Mouse (Mus musculus) neural tube, embryonic 14.5 days (tissue): ENCODE results near the gene Smad6. TPM values are rescaled to one million over a fixed set of nuclear protein-coding genes. Genes with fewer than 3 reads are reported as not detected.

Source experiments
- ATAC-seq: fragments of 200-750 bp; cut with Nextera tagmentation; 2 replicates; pipeline ENCODE4 v1.8.0; 2017; ENCODE audit warnings: low read depth, mild to moderate bottlenecking, moderate TSS enrichment, moderate library complexity
- H3K27ac ChIP-seq: fragments of 300-500 bp; sonication (generic); 2 replicates; pipeline ENCODE4 v1.5.1; 2014; ENCODE audit warnings: low read depth, mild to moderate bottlenecking, control low read depth, low read length, moderate library complexity, mixed read lengths
- H3K27me3 ChIP-seq: fragments of 300-500 bp; sonication (generic); 2 replicates; pipeline ENCODE4 v1.6.1; 2014; ENCODE audit warnings: low read length; ENCODE audit not compliant: control insufficient read depth, insufficient read depth
- H3K36me3 ChIP-seq: fragments of 300-500 bp; sonication (generic); 2 replicates; pipeline ENCODE4 v1.6.1; 2014; ENCODE audit warnings: low read length, mixed read lengths; ENCODE audit not compliant: control insufficient read depth, insufficient read depth
- H3K4me1 ChIP-seq: fragments of 300-500 bp; sonication (generic); 2 replicates; pipeline ENCODE4 v1.6.1; 2014; ENCODE audit warnings: low read length; ENCODE audit not compliant: control insufficient read depth, insufficient read depth
- H3K4me2 ChIP-seq: fragments of 300-500 bp; sonication (generic); 2 replicates; pipeline ENCODE4 v1.6.1; 2014; ENCODE audit warnings: mild to moderate bottlenecking, low read depth, low read length, control low read depth
- H3K4me3 ChIP-seq: fragments of 300-500 bp; sonication (generic); 2 replicates; pipeline ENCODE4 v1.5.1; 2014; ENCODE audit warnings: low read depth, low read length, control low read depth, mixed read lengths
- H3K9ac ChIP-seq: fragments of 300-500 bp; sonication (generic); replicated peaks from 2 replicates; pipeline ENCODE4 v1.6.1; 2014; ENCODE audit warnings: low read depth, mild to moderate bottlenecking, control low read depth, low read length, mixed read lengths
- H3K9me3 ChIP-seq: fragments of 300-500 bp; sonication (generic); 2 replicates; pipeline ENCODE4 v1.6.1; 2016; ENCODE audit warnings: low read length; ENCODE audit not compliant: control insufficient read depth
- WGBS: fragments of 180-500 bp; shearing (Covaris S2); extraction: QIAGEN DNeasy Blood & Tissue Kit; methylation state at CpG from one replicate; pipeline ENCODE4 v1.1.7; 2014; 5-methylcytosine and 5-hydroxymethylcytosine counted together
- polyA plus RNA-seq: library from polyadenylated mRNA; unstranded; fragments of >200 nt; fragmentation: Nextera tagmentation; extraction: Ambion mirVana; gene quantifications from 2 replicates; pipeline ENCODE4 v1.2.1, GENCODE M21; 2014

Gene Smad6
- polyA plus RNA-seq, 1 experiment from 2014 or later = 1.0 TPM

- Histone ChIP-seq H3K4me2 (no peak overlapping the region), H3K27ac (no peak overlapping the region), H3K9ac (no peak overlapping the region), H3K4me1 (peaks cover 12% of the 10 kb centered on the region; the same call in 1 of the 2 replicates), H3K9me3 (no peaks in the 10 kb centered on the region), H3K36me3 (no peaks in the 10 kb centered on the region), H3K27me3 (no peaks in the 10 kb centered on the region), H3K4me3 (no peak overlapping the region)
- 77% methylated on average over 4 of the region's 4 CpGs for WGBS
- ATAC-seq = no peak
These were observed 39.9 kb downstream of the Smad6 start for GRCm38 (mm10) chr9:63981912-63982311.

GRCm38 (mm10) chr9:63981371-63981770 is 40.5 kb downstream of the Smad6 start:
- 86% methylated on average over 4 of the region's 4 CpGs for WGBS
- no peak overlapping the region for H3K9ac ChIP-seq
- no peak overlapping the region for H3K4me3 ChIP-seq
- H3K9me3 ChIP-seq = no peaks in the 10 kb centered on the region
- no peaks in the 10 kb centered on the region for H3K27me3 ChIP-seq
- H3K4me2 ChIP-seq = no peak overlapping the region
- peaks cover 13% of the 10 kb centered on the region; the same call in 1 of the 2 replicates for H3K4me1 ChIP-seq
- ATAC-seq = no peak
- no peak overlapping the region for H3K27ac ChIP-seq
- H3K36me3 ChIP-seq = no peaks in the 10 kb centered on the region

GRCm38 (mm10) chr9:63980179-63981086 is 41.4 kb downstream of the Smad6 start:
- Histone ChIP-seq H3K4me1 (peaks cover 15% of the 10 kb centered on the region; the same call in 1 of the 2 replicates), H3K9ac (no peak overlapping the region), H3K4me3 (no peak overlapping the region), H3K4me2 (peak overlapping the region; percentile 19; the same call in 1 of the 2 replicates), H3K27ac (0 out of 2 replicates have a peak overlapping the region, but pooled peaks have one; percentile 24), H3K9me3 (no peaks in the 10 kb centered on the region), H3K27me3 (no peaks in the 10 kb centered on the region), H3K36me3 (no peaks in the 10 kb centered on the region)
- 5% methylated on average over 18 of the region's 18 CpGs for WGBS
- ATAC-seq = 0 out of 2 replicates have a peak, but pooled peaks have one; percentile 25

GRCm38 (mm10) chr9:63979275-63979674 is 42.6 kb downstream of the Smad6 start:
- Histone ChIP-seq H3K36me3 (no peaks in the 10 kb centered on the region), H3K4me3 (no peak overlapping the region), H3K4me2 (no peak overlapping the region), H3K27ac (no peak overlapping the region), H3K4me1 (peaks cover 13% of the 10 kb centered on the region; the same call in 1 of the 2 replicates), H3K9me3 (no peaks in the 10 kb centered on the region), H3K27me3 (no peaks in the 10 kb centered on the region), H3K9ac (no peak overlapping the region)
- no peak for ATAC-seq
- WGBS = 88% methylated on average over 2 of the region's 2 CpGs

- no peaks in the 10 kb centered on the region for H3K9me3 ChIP-seq
- no peak overlapping the region for H3K9ac ChIP-seq
- ATAC-seq = no peak
- no peaks in the 10 kb centered on the region for H3K27me3 ChIP-seq
- 83% methylated on average over 7 of the region's 7 CpGs for WGBS
- no peak overlapping the region for H3K4me3 ChIP-seq
- H3K4me1 ChIP-seq = peaks cover 13% of the 10 kb centered on the region; the same call in 1 of the 2 replicates
- no peaks in the 10 kb centered on the region for H3K36me3 ChIP-seq
- H3K4me2 ChIP-seq = no peak overlapping the region
- no peak overlapping the region for H3K27ac ChIP-seq
These were observed 43.2 kb downstream of the Smad6 start for GRCm38 (mm10) chr9:63978682-63979081.

GRCm38 (mm10) chr9:63975996-63976395 is 45.9 kb downstream of the Smad6 start:
- 25% methylated on average over 11 of the region's 11 CpGs for WGBS
- Histone ChIP-seq H3K36me3 (no peaks in the 10 kb centered on the region), H3K4me3 (no peak overlapping the region), H3K9ac (0 out of 2 replicates have a peak overlapping the region, but pooled peaks have one; percentile 3), H3K4me2 (no peak overlapping the region), H3K27me3 (no peaks in the 10 kb centered on the region), H3K27ac (no peak overlapping the region), H3K4me1 (peaks cover 13% of the 10 kb centered on the region; the same call in 1 of the 2 replicates), H3K9me3 (no peaks in the 10 kb centered on the region)
- peak; percentile 32; the same call in 1 of the 2 replicates for ATAC-seq

GRCm38 (mm10) chr9:63974258-63975023 is 47.4 kb downstream of the Smad6 start:
- 0 out of 2 replicates have a peak, but pooled peaks cover 3% of the 10 kb centered on the region for H3K4me1 ChIP-seq
- no peak overlapping the region for H3K4me3 ChIP-seq
- ATAC-seq = no peak
- H3K36me3 ChIP-seq = no peaks in the 10 kb centered on the region
- 41% methylated on average over 13 of the region's 13 CpGs for WGBS
- H3K4me2 ChIP-seq = no peak overlapping the region
- H3K9me3 ChIP-seq = no peaks in the 10 kb centered on the region
- no peak overlapping the region for H3K9ac ChIP-seq
- no peaks in the 10 kb centered on the region for H3K27me3 ChIP-seq
- no peak overlapping the region for H3K27ac ChIP-seq

- WGBS = 31% methylated on average over 14 of the region's 14 CpGs
These were observed 48.1 kb downstream of the Smad6 start for GRCm38 (mm10) chr9:63973662-63974190.

More at GRCm38 (mm10) chr9:63973662-63974190, 48.1 kb downstream of the Smad6 start:
- no peak overlapping the region for H3K9ac ChIP-seq
- H3K9me3 ChIP-seq = no peaks in the 10 kb centered on the region
- H3K36me3 ChIP-seq = no peaks in the 10 kb centered on the region
- 0 out of 2 replicates have a peak, but pooled peaks cover 3% of the 10 kb centered on the region for H3K4me1 ChIP-seq
- no peak overlapping the region for H3K4me2 ChIP-seq
- H3K4me3 ChIP-seq = no peak overlapping the region
- no peak for ATAC-seq
- no peak overlapping the region for H3K27ac ChIP-seq
- H3K27me3 ChIP-seq = no peaks in the 10 kb centered on the region
